Mouse (Mus musculus) limb, embryonic 14.5 days (tissue): Measurements from ENCODE around the gene Tcea3. TPM values are rescaled to one million over a fixed set of nuclear protein-coding genes. Genes with fewer than 3 reads are reported as not detected.
A peak's percentile ranks its signal among the peaks of the same experiment; 100 is the strongest.

Source experiments
- ATAC-seq: fragments of 200-750 bp; cut with Nextera tagmentation; 2 replicates; pipeline ENCODE4 v1.8.0; 2017; ENCODE audit warnings: low read depth, moderate number of reproducible peaks, moderate TSS enrichment; ENCODE audit not compliant: low FRiP score
- DNase-seq: peaks from one replicate; pipeline ENCODE4 v3.0.0-alpha.2; 2015; ENCODE audit warnings: low spot score
- H3K27ac ChIP-seq: fragments of 300-500 bp; sonication (generic); replicated peaks from 2 replicates; pipeline ENCODE4 v1.5.1; 2014; ENCODE audit warnings: low read depth, mild to moderate bottlenecking, low read length, moderate library complexity, mixed read lengths
- H3K27me3 ChIP-seq: fragments of 300-500 bp; sonication (generic); 2 replicates; pipeline ENCODE4 v1.6.1; 2014; ENCODE audit warnings: low read length, mixed read lengths; ENCODE audit not compliant: control insufficient read depth, insufficient read depth
- H3K36me3 ChIP-seq: fragments of 300-500 bp; sonication (generic); 2 replicates; pipeline ENCODE4 v1.6.1; 2014; ENCODE audit warnings: mild to moderate bottlenecking, low read length, moderate library complexity, mixed read lengths; ENCODE audit not compliant: control insufficient read depth, insufficient read depth
- H3K4me1 ChIP-seq: fragments of 300-500 bp; sonication (generic); 2 replicates; pipeline ENCODE4 v1.6.1; 2014; ENCODE audit warnings: antibody characterized with exemption, low read length, mixed read lengths; ENCODE audit not compliant: control insufficient read depth, insufficient read depth
- H3K4me2 ChIP-seq: fragments of 300-500 bp; sonication (generic); replicated peaks from 2 replicates; pipeline ENCODE4 v1.6.1; 2014; ENCODE audit warnings: low read depth, mild to moderate bottlenecking, low read length, moderate library complexity; ENCODE audit not compliant: severe bottlenecking
- H3K4me3 ChIP-seq: fragments of 300-500 bp; sonication (generic); replicated peaks from 2 replicates; pipeline ENCODE4 v1.5.1; 2014; ENCODE audit warnings: low read length
- H3K9ac ChIP-seq: fragments of 300-500 bp; sonication (generic); 2 replicates; pipeline ENCODE4 v1.6.1; 2014; ENCODE audit warnings: mild to moderate bottlenecking, low read depth, low read length, moderate library complexity; ENCODE audit not compliant: severe bottlenecking
- H3K9me3 ChIP-seq: fragments of 300-500 bp; sonication (generic); 2 replicates; pipeline ENCODE4 v1.6.1; 2016; ENCODE audit warnings: low read length; ENCODE audit not compliant: control insufficient read depth
- POLR2A ChIP-seq: fragments of 200-500 bp; IDR thresholded peaks from 2 replicates; pipeline ENCODE4 v1.8.0; 2012; ENCODE audit warnings: inconsistent platforms, mild to moderate bottlenecking, moderate library complexity, borderline replicate concordance; ENCODE audit not compliant: insufficient read depth, insufficient read length; ENCODE audit errors: extremely low read depth
- WGBS: fragments of 180-500 bp; shearing (Covaris S2); extraction: QIAGEN DNeasy Blood & Tissue Kit; methylation state at CpG from one replicate; pipeline ENCODE4 v1.1.7; 2014; 5-methylcytosine and 5-hydroxymethylcytosine counted together
- polyA plus RNA-seq, 2 experiments: library from polyadenylated mRNA; depleted of rRNA in 1 of 2; stranded (reverse) in 1 of 2; unstranded in 1 of 2; fragments of >200 nt; fragmentation: Nextera tagmentation in 1 of 2; extraction: Ambion mirVana in 1 of 2; gene quantifications; 2 replicates each; pipeline versions ENCODE4 v1.2.1 to v1.2.3; 2012 to 2014

Gene Tcea3
- polyA plus RNA-seq, 2 experiments = 8.0 to 20.6 TPM

- H3K4me1 ChIP-seq = peaks cover 39% of the 10 kb centered on the region
- 84% methylated on average over 8 of the region's 8 CpGs for WGBS
- H3K27ac ChIP-seq = 0 out of 2 replicates have a peak overlapping the region, but pooled peaks have one; percentile 5
- peaks cover 15% of the 10 kb centered on the region for H3K36me3 ChIP-seq
- no peak overlapping the region for H3K9ac ChIP-seq
- H3K27me3 ChIP-seq = no peaks in the 10 kb centered on the region
- no peak overlapping the region for H3K4me2 ChIP-seq
- no peak for TF ChIP-seq POLR2A
- ATAC-seq (no peak), DNase-seq (no peak)
- H3K4me3 ChIP-seq = no peak overlapping the region
- no peaks in the 10 kb centered on the region for H3K9me3 ChIP-seq
Measured at GRCm38 (mm10) chr4:136215576-136215975, 32.0 kb upstream of the Tcea3 start.

DNA sequence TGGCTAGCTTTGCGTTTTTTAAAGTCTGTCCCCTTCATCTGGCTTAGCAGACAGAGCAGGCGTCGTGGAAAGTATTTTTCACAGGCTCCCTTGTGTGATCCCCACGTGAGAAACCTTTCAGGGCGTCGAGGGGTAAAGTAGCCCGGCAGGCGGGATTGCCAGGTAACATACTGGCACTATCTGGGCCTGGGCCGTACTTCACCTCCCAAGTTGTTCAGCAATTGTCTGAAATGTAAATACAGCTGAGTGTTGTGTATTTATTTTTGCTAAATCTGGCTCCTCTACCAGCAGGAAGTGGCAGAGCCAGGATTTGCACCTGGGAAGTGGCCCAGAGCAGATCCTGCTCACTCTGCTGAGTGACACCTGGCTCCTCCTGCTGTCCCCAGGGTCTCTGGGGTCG lies 30.5 kb upstream of the Tcea3 start:
- no peak for TF ChIP-seq POLR2A
- Histone ChIP-seq H3K27ac (peak overlapping the region; percentile 58), H3K4me3 (no peak overlapping the region), H3K36me3 (peaks cover 9% of the 10 kb centered on the region), H3K9me3 (no peaks in the 10 kb centered on the region), H3K9ac (no peak overlapping the region), H3K27me3 (no peaks in the 10 kb centered on the region), H3K4me1 (peaks cover 41% of the 10 kb centered on the region), H3K4me2 (no peak overlapping the region)
- WGBS = 57% methylated on average over 10 of the region's 10 CpGs
- no peak for ATAC-seq
- no peak for DNase-seq

DNA sequence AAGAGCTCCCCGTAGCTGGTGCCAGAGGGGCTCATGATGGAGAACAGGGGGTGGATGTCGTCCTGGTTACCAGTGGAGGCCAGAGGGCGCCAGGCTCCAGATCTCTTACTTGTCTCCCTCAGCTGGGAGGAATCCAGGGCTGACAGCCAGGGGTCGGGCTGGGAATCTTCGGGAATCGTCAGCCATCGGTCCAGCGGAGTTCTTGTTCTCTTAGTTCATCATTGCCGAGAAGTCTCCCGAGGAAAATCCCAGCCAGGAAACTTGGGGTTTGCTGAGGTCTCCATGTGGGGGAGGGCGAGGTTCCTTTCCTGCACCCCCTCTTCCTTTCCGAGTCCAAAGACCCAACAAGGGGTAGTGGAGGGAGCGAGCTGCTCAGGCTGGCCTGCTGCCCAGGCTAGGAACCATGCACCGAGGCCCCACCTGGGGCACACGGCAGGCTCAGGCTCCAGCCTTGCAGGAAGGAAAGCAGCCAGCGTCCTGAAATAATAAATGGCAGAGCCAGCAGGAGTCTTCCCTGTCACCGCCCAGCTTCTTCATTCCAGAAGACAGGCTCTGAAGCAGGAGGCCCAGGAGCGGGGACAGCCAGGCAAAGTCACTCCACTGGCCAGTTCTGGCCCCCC lies 28.8 kb upstream of the Tcea3 start:
- 6% methylated on average over 17 of the region's 18 CpGs for WGBS
- no peaks in the 10 kb centered on the region for H3K9me3 ChIP-seq
- H3K27me3 ChIP-seq = no peaks in the 10 kb centered on the region
- peak overlapping the region; percentile 14 for H3K4me3 ChIP-seq
- TF ChIP-seq POLR2A = no peak
- peak overlapping the region; percentile 39 for H3K4me2 ChIP-seq
- peak overlapping the region; percentile 86 for H3K27ac ChIP-seq
- DNase-seq (peak; percentile 82), ATAC-seq (peak; percentile 72)
- peaks cover 9% of the 10 kb centered on the region for H3K36me3 ChIP-seq
- H3K9ac ChIP-seq = peak overlapping the region; percentile 47
- H3K4me1 ChIP-seq = peaks cover 42% of the 10 kb centered on the region

- Histone ChIP-seq H3K27me3 (no peaks in the 10 kb centered on the region), H3K4me2 (peak overlapping the region; percentile 41), H3K27ac (peak overlapping the region; percentile 64), H3K4me3 (peak overlapping the region; percentile 10; the same call in 1 of the 2 replicates), H3K4me1 (peaks cover 44% of the 10 kb centered on the region), H3K9me3 (no peaks in the 10 kb centered on the region), H3K9ac (no peak overlapping the region; the same call in 1 of the 2 replicates), H3K36me3 (no peaks in the 10 kb centered on the region; the same call in none of the 2 replicates)
- no peak for TF ChIP-seq POLR2A
- 8% methylated on average over 17 of the region's 17 CpGs for WGBS
- peak; percentile 50; the same call in 1 of the 2 replicates for ATAC-seq
- DNase-seq = peak; percentile 66
Measured at GRCm38 (mm10) chr4:136220133-136220775, 27.3 kb upstream of the Tcea3 start.

GRCm38 (mm10) chr4:136223549-136224239 lies 23.8 kb upstream of the Tcea3 start:
- WGBS = 66% methylated on average over 13 of the region's 13 CpGs
- no peak overlapping the region for H3K9ac ChIP-seq
- no peak for ATAC-seq
- H3K27me3 ChIP-seq = no peaks in the 10 kb centered on the region
- no peak overlapping the region for H3K4me2 ChIP-seq
- H3K9me3 ChIP-seq = no peaks in the 10 kb centered on the region
- H3K36me3 ChIP-seq = peaks cover 8% of the 10 kb centered on the region
- H3K27ac ChIP-seq = no peak overlapping the region
- H3K4me1 ChIP-seq = peaks cover 23% of the 10 kb centered on the region
- no peak for DNase-seq
- H3K4me3 ChIP-seq = no peak overlapping the region
- TF ChIP-seq POLR2A = no peak
